Mouse (Mus musculus) embryonic facial prominence, embryonic 13.5 days (tissue): Measurements from ENCODE around the gene Tes3-ps. TPM values are rescaled to one million over a fixed set of nuclear protein-coding genes. Genes with fewer than 3 reads are reported as not detected.
A peak's percentile ranks its signal among the peaks of the same experiment; 100 is the strongest.

Experiments
- ATAC-seq: fragments of 200-750 bp; cut with Nextera tagmentation; 2 replicates; pipeline ENCODE4 v1.8.0; 2017; ENCODE audit warnings: low read depth; ENCODE audit not compliant: insufficient number of reproducible peaks, insufficient read depth, low FRiP score, low TSS enrichment
- H3K27ac ChIP-seq: fragments of 300-500 bp; sonication (generic); 2 replicates; pipeline ENCODE4 v1.5.1; 2015; ENCODE audit warnings: moderate library complexity, mild to moderate bottlenecking, inconsistent platforms
- H3K27me3 ChIP-seq: fragments of 300-500 bp; sonication (generic); 2 replicates; pipeline ENCODE4 v1.6.1; 2015; ENCODE audit warnings: mild to moderate bottlenecking, inconsistent platforms
- H3K36me3 ChIP-seq: fragments of 300-500 bp; sonication (generic); 2 replicates; pipeline ENCODE4 v1.6.1; 2015; ENCODE audit warnings: mild to moderate bottlenecking, inconsistent platforms
- H3K4me1 ChIP-seq: fragments of 300-500 bp; sonication (generic); 2 replicates; pipeline ENCODE4 v1.6.1; 2015; ENCODE audit warnings: inconsistent platforms
- H3K4me2 ChIP-seq: fragments of 300-500 bp; sonication (generic); 2 replicates; pipeline ENCODE4 v1.6.1; 2015; ENCODE audit warnings: moderate library complexity, mild to moderate bottlenecking, inconsistent platforms
- H3K4me3 ChIP-seq: fragments of 300-500 bp; sonication (generic); 2 replicates; pipeline ENCODE4 v1.5.1; 2015; ENCODE audit warnings: mild to moderate bottlenecking, inconsistent platforms
- H3K9ac ChIP-seq: fragments of 300-500 bp; sonication (generic); 2 replicates; pipeline ENCODE4 v1.6.1; 2015; ENCODE audit warnings: mild to moderate bottlenecking, inconsistent platforms
- H3K9me3 ChIP-seq: fragments of 300-500 bp; sonication (generic); 2 replicates; pipeline ENCODE4 v1.6.1; 2016; ENCODE audit warnings: inconsistent platforms
- WGBS: fragments of 180-500 bp; shearing (Covaris S2); methylation state at CpG from one replicate; pipeline ENCODE4 v1.1.7; 2015; ENCODE audit warnings: mixed read lengths; 5-methylcytosine and 5-hydroxymethylcytosine counted together
- polyA plus RNA-seq: library from polyadenylated mRNA; unstranded; fragments of >200 nt; fragmentation: Nextera tagmentation; extraction: Ambion mirVana; gene quantifications from 2 replicates; pipeline ENCODE4 v1.2.1, GENCODE M21; 2015

The Tes3-ps gene
- polyA plus RNA-seq: 1.4 and 2.7 TPM in 2 replicates

DNA sequence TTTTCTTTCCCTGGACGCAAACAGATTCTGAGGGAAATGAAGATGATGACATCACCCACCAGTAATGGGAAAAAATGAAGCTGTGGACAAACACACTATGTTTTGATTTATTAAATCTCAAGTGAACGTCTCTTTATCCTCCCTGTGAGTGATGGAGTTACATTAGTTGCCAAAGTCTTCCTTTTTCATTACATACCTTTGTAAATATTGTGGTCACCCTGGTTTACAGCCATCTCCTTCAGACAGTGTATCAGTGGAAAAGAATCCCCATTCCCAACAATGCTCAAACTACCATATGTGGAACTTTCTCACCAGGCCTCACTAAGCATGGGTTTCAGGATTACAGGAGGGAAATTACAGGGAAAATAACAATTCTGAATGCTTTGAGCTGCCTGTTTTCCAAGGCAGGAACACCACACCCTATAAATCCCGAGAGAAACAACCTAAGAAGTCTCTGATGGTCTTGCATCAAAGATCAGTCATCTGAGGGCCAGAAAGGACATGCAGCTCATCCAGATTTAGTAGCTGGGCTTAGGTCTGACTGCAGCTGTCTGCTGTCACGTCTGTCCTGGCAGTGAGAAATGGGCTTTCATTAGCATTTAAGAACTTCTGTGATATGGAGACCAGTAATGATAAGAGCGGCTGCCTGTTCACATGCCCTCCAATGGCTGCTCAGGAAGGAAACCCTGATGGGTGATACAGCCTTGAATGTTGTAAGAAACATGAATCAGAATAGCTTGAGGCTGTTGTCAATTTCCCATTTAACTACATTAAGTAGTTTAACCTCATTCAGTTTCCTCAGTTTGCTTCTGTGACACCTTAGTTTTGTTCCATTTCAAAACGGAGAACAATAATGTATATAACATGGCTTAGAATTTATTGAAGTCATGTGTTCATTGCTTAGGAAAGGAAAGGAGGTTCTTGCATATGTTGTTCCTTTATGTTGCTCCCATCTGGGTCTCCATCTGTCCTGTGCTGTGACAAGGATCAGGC lies at the start of gene Tes3-ps:
Gene Tes3-ps, plus strand, starts transcription at position 943 of the 993 bp plus-strand sequence.
- Histone ChIP-seq H3K27me3 (no peaks in the 10 kb centered on the region), H3K9me3 (no peaks in the 10 kb centered on the region), H3K27ac (no peak within 1 kb of the TSS), H3K36me3 (no peaks in the 10 kb centered on the region), H3K4me3 (no peak within 1 kb of the TSS), H3K9ac (no peak within 1 kb of the TSS), H3K4me2 (no peak within 1 kb of the TSS), H3K4me1 (peaks cover 5% of the 10 kb centered on the region; the same call in 1 of the 2 replicates)
- 67% methylated on average over 6 of the region's 6 CpGs for WGBS
- no peak for ATAC-seq

DNA sequence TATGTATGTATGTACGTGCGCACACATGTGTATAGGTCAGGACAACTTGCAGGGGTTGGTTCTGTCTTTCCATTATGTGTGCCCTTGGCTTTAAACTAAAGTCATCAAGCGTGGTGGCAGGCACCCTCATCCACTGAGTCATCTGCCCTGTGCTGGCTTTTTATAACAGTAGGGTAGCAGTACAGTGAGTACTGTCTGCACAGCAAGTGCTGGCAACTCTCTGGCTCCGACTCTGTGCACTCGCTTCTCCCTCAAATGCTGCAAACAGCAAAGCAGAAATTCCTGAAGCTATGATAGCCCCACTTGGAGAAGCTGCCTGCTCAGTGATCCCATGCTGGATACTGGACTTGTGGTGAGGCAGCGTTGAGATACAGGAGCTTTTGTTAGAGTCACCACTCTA lies 48.7 kb upstream of the Tes3-ps start:
- H3K9me3 ChIP-seq: no peaks in the 10 kb centered on the region
- H3K4me3 ChIP-seq: no peak overlapping the region
- ATAC-seq: no peak
- no peak overlapping the region for H3K4me2 ChIP-seq
- H3K27me3 ChIP-seq: no peaks in the 10 kb centered on the region
- no peak overlapping the region for H3K27ac ChIP-seq
- peaks cover 53% of the 10 kb centered on the region for H3K36me3 ChIP-seq
- peak overlapping the region; percentile 27; the same call in 1 of the 2 replicates for H3K9ac ChIP-seq
- 95% methylated on average over 6 of the region's 6 CpGs for WGBS
- no peaks in the 10 kb centered on the region for H3K4me1 ChIP-seq

DNA sequence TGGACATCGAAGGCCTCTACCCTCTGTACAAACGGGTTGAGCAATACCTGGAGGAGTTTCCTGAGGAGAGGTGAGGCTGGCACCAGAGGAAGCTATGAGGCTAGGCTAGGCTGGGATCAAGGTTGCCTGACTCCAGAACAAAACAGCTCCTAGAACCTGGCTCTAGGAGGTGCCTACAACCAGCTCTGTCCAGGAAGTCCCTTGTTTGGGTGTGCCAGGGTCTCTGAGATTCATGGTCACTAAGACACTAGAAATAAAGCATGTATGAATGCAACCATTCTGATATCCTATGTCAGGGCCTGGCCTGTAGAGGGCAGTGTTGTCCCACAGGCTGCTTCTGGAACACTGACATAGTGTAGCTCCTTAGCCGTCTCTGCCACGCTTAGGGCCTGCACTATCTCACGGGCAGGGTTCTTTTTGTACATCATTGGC lies 43.8 kb upstream of the Tes3-ps start:
- Histone ChIP-seq H3K4me2 (no peak overlapping the region), H3K27me3 (no peaks in the 10 kb centered on the region), H3K27ac (peak overlapping the region; percentile 44; the same call in 1 of the 2 replicates), H3K9me3 (no peaks in the 10 kb centered on the region), H3K4me1 (no peaks in the 10 kb centered on the region), H3K4me3 (no peak overlapping the region), H3K9ac (no peak overlapping the region), H3K36me3 (peaks cover 52% of the 10 kb centered on the region)
- WGBS: 39% methylated on average over 5 of the region's 5 CpGs
- peak; percentile 39; the same call in 1 of the 2 replicates for ATAC-seq

DNA sequence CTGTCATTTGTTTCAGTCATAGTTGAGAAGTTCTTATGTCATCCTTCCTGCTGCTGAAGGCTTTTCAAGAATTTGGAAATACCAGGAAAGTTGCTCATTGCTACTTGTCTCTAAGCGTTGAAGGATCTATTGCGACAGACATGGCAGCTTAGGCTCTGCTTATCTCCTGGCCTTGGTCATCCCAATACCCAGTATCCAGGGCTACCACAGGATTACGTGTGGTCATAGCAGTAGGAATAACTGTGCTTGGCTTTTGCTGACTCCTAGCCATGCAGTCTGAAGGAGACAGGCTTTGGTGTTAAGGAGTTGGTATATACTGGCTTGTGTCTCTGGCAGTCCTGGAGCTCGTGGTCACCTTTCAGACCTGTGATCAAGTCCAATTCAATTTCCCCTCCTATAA lies 32.8 kb upstream of the Tes3-ps start:
- H3K27me3 ChIP-seq: no peaks in the 10 kb centered on the region
- H3K36me3 ChIP-seq: peaks cover 55% of the 10 kb centered on the region
- no peak overlapping the region for H3K9ac ChIP-seq
- no peak overlapping the region for H3K4me3 ChIP-seq
- no peak overlapping the region for H3K4me2 ChIP-seq
- 94% methylated on average over 4 of the region's 4 CpGs for WGBS
- no peaks in the 10 kb centered on the region; the same call in 1 of the 2 replicates for H3K4me1 ChIP-seq
- H3K27ac ChIP-seq: peak overlapping the region; percentile 44; the same call in 1 of the 2 replicates
- ATAC-seq: no peak
- no peaks in the 10 kb centered on the region for H3K9me3 ChIP-seq

DNA sequence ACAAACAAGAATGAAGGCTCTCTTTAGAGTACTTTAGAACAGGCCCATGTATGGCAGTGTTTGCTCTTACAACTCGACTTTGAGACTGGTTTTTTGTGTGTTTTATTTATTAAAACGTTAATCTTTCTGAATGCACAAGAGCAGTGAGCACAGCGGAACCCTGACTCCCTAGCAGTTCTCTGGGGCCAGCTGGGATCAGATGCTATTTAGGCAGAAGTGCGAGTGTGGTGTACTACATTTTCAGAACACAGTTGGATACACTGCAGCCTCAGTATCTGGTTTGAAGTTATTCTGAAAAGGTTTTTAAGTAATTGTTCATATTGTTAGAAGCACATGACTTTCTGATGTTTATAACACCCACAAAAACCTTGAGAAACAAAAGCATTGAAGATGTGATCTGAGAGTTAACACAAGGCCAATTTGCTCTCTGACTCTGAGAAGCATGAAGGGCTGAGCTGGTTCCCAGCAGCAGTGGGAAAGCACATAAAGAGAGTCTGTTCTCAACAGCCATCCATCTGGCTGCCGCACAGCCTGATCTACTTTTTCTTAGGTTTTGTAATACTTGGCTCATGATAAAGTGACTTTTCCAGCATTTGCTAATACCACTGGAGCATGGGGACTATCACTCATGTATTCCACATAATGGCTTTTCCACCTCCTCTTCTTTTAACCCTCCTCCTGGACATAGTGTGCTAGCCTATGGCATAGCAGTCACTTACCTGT lies 32.3 kb upstream of the Tes3-ps start:
- 82% methylated on average over 5 of the region's 5 CpGs for WGBS
- H3K4me3 ChIP-seq: no peak overlapping the region
- no peaks in the 10 kb centered on the region for H3K9me3 ChIP-seq
- H3K9ac ChIP-seq: no peak overlapping the region
- no peaks in the 10 kb centered on the region for H3K27me3 ChIP-seq
- H3K36me3 ChIP-seq: peaks cover 57% of the 10 kb centered on the region
- peak overlapping the region; percentile 44 for H3K27ac ChIP-seq
- no peak for ATAC-seq
- no peak overlapping the region for H3K4me2 ChIP-seq
- H3K4me1 ChIP-seq: peaks cover 5% of the 10 kb centered on the region

DNA sequence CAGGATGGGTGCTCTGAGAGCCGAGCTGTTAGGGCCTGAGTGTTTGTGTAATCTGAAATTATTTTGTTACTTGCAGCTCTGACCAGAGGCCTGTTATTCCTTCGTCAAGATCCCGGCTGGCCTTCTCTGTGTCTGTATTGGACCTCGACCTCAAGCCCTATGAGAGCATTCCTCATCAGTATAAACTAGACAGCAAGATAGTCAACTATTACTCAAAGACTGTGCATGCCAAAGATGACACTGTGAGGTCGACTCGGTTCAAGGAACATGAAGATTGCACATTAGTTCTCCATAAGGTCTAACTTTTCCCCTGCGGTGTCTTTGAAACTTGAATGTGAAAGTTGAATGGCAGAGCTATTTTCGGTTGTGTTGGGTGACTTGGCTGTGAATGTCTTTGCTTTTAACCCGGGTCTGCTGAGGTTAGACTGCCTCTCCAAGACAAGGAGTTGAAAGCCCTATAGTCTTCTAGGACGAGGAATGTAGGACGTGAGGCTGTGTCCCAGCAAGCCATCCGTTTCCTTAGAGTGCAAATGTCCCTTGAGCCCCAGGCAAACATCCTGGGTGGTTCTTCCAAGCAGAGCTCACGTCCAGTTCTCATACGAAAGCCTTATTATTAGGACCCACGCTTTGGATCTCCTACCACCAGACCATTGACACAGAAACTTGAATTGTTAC lies 31.5 kb upstream of the Tes3-ps start:
- no peaks in the 10 kb centered on the region for H3K9me3 ChIP-seq
- peak overlapping the region; percentile 44; the same call in 1 of the 2 replicates for H3K27ac ChIP-seq
- 83% methylated on average over 15 of the region's 15 CpGs for WGBS
- H3K4me2 ChIP-seq: no peak overlapping the region
- H3K4me3 ChIP-seq: no peak overlapping the region
- H3K9ac ChIP-seq: no peak overlapping the region
- no peak for ATAC-seq
- peaks cover 57% of the 10 kb centered on the region for H3K36me3 ChIP-seq
- peaks cover 12% of the 10 kb centered on the region for H3K4me1 ChIP-seq
- no peaks in the 10 kb centered on the region for H3K27me3 ChIP-seq

DNA sequence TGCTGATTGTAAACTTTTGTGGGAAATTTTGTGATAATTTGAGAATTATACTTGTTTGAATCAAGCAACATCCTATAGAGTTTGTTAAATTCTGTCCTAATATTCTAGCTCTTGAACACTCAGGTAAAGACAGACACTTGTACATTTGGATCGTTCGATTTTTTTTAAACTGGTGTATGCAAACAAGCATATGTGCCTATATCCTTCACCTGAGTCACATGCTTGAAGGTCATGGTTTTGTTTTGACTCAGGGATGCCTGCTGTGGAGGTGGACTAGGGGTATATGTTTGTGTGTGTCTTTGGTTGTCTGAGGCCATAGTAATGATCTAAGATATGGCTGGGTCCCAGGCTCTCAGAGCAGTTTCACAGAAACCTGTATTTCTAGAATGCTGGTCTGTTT lies 30.2 kb upstream of the Tes3-ps start:
- Histone ChIP-seq H3K36me3 (peaks cover 56% of the 10 kb centered on the region), H3K9me3 (no peaks in the 10 kb centered on the region), H3K4me1 (peaks cover 26% of the 10 kb centered on the region), H3K27me3 (no peaks in the 10 kb centered on the region), H3K4me3 (no peak overlapping the region), H3K9ac (no peak overlapping the region), H3K4me2 (no peak overlapping the region), H3K27ac (no peak overlapping the region)
- 96% methylated on average over 2 of the region's 2 CpGs for WGBS
- ATAC-seq: no peak

DNA sequence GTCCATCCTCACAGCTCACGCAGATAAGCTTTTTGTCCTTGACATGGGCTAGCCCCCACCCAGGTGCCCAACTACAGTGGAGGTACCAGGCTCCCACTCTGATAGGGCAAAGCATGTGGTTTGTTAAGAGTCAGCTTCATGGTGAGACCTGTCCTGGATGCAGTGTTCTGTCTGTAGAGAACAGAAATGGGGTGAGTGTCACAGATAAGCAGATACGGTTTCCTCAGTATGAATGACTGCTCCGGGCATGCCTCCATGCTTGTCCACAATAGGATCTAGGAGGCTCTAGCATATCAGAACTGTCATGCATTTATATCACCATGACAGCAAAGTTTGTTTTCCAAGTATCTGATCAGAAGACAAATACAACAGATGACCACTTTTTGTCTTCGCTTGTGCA lies 27.2 kb upstream of the Tes3-ps start:
- Histone ChIP-seq H3K4me3 (no peak overlapping the region), H3K9me3 (no peaks in the 10 kb centered on the region), H3K27me3 (no peaks in the 10 kb centered on the region), H3K4me2 (no peak overlapping the region), H3K4me1 (peaks cover 27% of the 10 kb centered on the region), H3K9ac (no peak overlapping the region), H3K27ac (peak overlapping the region; percentile 97), H3K36me3 (peaks cover 39% of the 10 kb centered on the region)
- no peak for ATAC-seq
- WGBS: 89% methylated on average over 4 of the region's 4 CpGs

DNA sequence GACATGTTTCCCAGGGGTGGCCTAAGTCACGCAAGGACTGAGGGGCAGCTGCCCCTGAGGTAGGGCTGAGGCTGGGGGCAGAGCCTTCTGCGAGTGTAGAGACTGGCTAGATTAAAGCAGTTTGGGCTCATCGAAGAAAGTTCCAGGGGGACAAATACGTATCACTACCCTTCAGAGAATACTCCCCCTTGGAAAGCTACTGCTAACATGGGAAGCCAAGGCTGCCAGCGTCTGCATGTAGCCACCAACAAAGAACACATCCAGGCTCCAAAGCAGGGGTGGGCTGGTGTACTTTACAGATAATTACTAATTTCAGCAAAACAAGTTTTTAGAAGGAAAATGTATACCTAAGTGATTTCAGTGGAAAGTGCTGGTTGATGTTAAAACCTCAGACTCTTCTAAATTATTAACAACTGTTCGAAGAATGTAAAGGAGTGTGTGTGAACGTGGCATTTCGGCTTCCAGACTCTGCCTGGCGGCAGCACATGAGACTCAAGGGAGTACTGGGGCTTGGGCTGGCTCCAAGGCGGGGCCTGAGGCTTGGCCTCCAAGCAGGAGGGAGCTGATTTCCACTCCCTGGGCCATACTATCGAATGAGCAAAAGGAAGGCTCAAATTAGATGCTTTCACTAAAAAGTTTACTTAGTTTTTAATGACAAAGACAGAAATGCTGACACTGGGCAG lies 26.6 kb upstream of the Tes3-ps start:
- H3K36me3 ChIP-seq: peaks cover 32% of the 10 kb centered on the region
- peaks cover 29% of the 10 kb centered on the region for H3K4me1 ChIP-seq
- ATAC-seq: peak; percentile 86
- H3K9me3 ChIP-seq: no peaks in the 10 kb centered on the region
- H3K9ac ChIP-seq: peak overlapping the region; percentile 51; the same call in 1 of the 2 replicates
- no peak overlapping the region for H3K4me3 ChIP-seq
- peak overlapping the region; percentile 97 for H3K27ac ChIP-seq
- no peaks in the 10 kb centered on the region for H3K27me3 ChIP-seq
- 20% methylated on average over 11 of the region's 11 CpGs for WGBS
- H3K4me2 ChIP-seq: peak overlapping the region; percentile 14; the same call in 1 of the 2 replicates

DNA sequence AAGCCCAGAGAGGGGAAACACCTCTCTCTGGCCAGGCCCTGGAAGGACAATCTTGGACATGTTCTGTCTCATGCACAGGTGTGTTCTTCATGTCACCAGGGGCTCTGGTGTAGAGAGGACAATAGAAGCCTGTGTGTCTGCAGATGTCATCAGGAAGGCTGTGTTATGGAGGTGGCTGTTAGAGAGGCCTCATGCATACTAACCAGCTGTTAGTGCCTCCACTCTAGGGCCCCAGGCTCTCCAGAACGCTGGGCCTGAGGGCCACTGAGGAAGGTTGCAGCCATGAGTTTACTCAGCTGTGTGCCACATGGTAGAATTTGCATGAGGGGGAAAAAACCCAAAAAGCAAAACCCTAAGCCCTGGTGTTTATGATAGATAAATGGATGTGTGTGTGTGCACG lies 25.5 kb upstream of the Tes3-ps start:
- Histone ChIP-seq H3K36me3 (peaks cover 22% of the 10 kb centered on the region), H3K4me1 (peaks cover 29% of the 10 kb centered on the region), H3K9me3 (no peaks in the 10 kb centered on the region), H3K4me2 (no peak overlapping the region), H3K27ac (peak overlapping the region; percentile 97), H3K9ac (no peak overlapping the region), H3K27me3 (no peaks in the 10 kb centered on the region), H3K4me3 (no peak overlapping the region)
- 34% methylated on average over 2 of the region's 2 CpGs for WGBS
- no peak for ATAC-seq

DNA sequence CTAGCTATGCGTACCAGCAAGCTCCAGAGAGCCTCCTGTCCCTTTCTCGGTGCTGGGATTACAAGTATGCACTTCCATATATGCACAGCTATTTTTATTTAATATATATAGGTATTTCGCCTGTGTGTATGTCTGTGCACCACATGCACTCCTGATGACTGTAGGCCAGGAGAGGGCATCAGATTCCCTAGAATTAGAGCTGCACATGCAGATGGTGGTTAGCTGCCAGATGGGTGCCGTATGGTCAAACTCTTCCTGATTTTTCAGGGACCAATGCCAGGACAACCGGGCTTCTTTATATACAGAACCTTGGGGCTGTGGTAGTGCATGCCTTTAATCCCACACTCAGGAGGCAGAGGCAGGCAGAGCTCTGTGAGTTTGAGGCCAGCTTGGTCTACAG lies 24.1 kb upstream of the Tes3-ps start:
- Histone ChIP-seq H3K36me3 (peaks cover 16% of the 10 kb centered on the region), H3K4me2 (no peak overlapping the region), H3K9me3 (no peaks in the 10 kb centered on the region), H3K27me3 (no peaks in the 10 kb centered on the region), H3K4me3 (no peak overlapping the region), H3K27ac (no peak overlapping the region), H3K9ac (no peak overlapping the region), H3K4me1 (peaks cover 29% of the 10 kb centered on the region)
- 87% methylated on average over 5 of the region's 5 CpGs for WGBS
- ATAC-seq: no peak
